Mouse (Mus musculus): ENCODE results near the gene Sorcs3.

The Sorcs3 gene

DNA sequence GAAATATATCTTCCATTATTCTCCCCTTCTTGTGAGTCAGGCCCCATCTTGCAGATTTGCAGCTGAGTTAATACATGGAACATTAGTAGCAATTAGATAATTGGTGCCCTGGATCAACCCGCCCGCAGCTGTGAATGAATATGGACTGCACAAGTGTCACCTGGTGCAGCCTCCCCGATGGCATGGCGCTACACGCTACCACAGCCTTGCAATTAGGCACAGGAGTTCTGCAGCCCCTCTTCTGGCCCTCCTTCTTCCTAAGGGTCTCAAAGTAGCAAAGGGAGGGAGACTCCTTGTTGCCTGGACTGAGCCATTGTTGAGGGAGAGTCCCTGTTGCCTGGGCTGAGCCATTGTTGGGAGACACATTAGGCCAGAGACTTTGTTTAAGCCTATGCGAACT, 76.4 kb downstream of the Sorcs3 start:
- DNase-seq (ENCODE audit: extremely low read depth, insufficient read length, low spot score) = no peak

DNA sequence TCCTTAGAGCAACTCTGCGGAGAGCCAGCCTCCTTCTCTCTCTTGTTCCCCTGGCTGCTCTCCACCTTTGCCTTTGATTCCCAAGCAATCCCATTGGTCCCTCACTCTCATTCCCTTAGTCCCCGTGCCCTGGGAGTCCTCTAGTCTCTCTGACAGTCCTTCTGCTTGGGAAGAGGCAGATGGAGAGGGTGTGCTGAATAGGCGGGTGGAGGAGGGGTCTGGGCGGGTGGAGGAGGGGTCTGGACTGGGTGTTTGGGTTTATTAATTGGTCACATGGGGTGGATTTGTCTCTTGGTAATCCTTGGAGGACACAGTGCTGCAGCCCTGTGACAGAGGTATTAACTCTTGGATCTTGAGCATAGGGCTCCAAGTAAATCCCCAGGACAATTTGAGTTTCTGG, 77.4 kb downstream of the Sorcs3 start:
- DNase-seq (ENCODE audit: extremely low read depth, insufficient read length, low spot score) = no peak

DNA sequence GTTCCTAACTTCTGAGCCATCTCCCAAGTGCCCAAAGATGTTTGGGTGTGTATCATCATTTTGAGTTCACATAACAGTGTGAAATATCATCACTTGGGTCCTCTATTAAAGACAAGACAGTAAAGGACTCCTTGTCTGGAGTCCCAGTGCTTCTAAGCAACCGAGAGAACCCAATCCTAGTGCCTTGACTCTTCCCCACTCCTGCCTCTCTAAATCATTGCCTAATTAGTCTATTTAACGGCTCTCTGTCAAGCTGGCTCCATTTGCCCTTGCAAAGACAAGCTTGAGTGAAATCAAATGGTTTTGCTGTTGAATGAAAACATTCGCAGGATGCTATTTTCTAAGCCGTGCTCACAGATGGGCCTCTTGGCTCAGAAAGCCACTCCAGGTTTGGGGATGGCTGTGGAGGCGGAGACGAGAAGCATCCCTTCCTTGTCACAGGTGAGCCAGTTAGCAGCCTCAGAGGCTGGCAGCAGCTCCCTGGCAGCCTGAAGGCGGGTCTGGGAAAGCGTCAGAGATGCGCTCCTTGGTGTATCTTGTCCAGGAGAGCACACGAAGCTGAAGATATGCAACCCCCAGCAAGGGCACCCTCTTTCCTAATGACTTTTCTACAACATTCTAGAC, 79.9 kb downstream of the Sorcs3 start:
- no peak for DNase-seq (ENCODE audit: extremely low read depth, insufficient read length, low spot score)

DNA sequence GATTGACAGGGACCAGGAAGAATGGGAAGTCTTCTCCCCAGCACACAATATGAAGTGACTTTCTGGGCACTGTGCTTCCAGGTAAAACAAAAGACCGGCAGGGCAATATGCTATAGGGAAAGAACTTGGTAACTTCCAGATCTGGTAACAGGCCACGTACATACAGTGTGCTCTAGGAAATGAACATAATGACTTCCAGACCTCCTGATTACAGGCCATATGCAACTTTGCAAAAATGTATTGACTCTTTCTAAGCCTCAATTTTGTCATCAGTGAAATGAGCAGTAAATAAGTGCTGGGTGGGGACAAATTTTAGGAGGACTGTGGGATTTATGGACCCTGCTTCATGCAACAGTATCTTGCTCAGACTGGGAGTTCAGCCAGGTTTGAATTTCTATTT, 88.4 kb downstream of the Sorcs3 start:
- DNase-seq (ENCODE audit: extremely low read depth, insufficient read length, low spot score) = no peak

DNA sequence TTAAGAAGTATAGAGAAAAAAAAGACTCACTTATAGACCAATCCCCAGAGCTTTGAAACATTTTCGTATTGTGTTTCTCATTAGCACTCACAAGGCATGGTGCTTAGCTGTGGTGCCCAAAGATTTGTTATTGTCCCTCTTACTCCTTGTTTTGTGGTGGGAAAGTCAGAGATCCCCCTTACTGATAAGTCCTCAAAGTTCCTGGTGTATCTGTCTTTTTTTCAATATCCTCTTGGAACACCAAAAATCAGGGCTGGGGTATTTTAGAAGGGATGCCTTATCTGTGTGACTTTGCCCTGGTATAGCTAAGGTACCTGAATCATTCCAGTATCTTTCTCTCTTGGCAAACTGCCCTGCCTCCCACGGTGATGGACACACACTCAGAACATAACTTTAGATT, 92.6 kb downstream of the Sorcs3 start:
- no peak for DNase-seq (ENCODE audit: extremely low read depth, insufficient read length, low spot score)

DNA sequence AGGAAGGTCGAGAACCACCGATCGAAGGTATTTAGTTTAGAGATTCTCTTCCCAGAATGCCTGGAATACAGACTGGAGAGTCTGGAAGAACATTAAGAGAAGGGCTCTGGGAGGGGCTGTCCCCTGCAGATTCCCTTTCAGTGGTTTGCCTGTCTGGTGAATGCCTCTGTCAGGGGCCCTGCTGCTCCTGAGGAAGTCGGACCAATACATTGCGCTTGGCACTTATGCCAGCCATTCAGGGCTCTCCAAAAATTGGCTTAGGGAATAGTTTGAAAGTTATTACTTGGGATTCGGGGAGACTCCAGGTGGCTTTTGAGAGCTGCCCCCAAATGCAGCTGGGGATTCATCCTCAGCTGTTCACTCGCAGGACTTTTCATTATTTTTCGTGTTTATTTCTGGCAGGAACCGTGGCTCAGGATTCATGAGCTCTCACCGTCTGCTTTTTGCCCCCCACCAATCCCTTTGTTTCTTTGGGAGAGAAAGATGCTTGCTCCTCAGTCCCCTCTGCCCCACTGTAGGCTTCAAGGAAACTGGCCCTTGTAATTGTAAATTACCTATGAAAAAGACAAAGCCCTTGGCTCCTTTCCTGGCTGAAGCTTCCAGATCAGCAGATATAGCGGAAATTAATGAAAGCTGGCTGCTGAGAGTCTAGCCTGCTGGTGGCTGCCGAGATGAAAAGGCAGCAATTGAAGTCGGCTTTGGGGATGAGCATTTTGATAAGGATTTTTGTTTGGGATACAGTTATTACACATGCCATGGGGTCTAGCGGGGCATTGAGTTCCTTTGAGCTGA, 94.8 kb downstream of the Sorcs3 start:
- no peak for DNase-seq (ENCODE audit: extremely low read depth, insufficient read length, low spot score)

DNA sequence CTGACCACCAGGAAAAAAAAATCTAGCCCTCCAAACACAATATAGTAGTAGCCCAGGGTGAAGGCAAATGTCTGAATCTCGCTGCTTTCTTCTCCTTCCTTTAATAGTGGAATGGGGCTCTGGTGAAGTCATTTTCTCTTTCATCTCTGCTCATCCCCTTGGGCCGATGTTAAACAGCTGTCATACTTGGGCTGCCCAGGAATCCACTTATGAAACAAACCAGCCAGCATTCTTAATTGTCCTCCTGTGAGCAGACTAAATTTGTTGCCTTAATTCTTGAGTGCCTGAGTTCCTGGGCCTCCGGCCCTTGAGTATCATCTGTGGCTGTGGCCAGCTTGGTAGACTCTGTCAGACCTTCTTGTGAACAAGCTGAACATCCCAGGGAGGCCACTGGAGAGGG, 95.5 kb downstream of the Sorcs3 start:
- no peak for DNase-seq (ENCODE audit: extremely low read depth, insufficient read length, low spot score)

DNA sequence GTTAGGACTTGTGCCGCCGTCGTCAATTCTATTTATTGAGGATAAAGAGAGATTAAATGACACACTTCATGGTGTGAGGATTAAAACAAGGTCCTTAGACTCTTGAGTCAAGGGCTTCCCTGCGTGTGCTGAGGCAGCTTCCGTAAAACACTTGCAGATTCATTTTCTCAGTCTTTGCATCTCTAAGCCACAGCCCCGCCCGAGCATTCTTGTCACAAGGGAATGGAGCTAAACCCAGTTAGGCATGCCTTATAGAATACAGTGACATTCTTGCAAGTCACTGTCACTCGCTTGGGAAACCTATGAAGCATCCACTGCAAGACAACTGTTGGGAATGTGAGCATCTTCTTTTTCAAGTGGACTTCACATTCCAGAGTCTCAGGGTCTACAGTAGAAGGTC, 102.5 kb downstream of the Sorcs3 start:
- DNase-seq (ENCODE audit: extremely low read depth, insufficient read length, low spot score) = no peak

DNA sequence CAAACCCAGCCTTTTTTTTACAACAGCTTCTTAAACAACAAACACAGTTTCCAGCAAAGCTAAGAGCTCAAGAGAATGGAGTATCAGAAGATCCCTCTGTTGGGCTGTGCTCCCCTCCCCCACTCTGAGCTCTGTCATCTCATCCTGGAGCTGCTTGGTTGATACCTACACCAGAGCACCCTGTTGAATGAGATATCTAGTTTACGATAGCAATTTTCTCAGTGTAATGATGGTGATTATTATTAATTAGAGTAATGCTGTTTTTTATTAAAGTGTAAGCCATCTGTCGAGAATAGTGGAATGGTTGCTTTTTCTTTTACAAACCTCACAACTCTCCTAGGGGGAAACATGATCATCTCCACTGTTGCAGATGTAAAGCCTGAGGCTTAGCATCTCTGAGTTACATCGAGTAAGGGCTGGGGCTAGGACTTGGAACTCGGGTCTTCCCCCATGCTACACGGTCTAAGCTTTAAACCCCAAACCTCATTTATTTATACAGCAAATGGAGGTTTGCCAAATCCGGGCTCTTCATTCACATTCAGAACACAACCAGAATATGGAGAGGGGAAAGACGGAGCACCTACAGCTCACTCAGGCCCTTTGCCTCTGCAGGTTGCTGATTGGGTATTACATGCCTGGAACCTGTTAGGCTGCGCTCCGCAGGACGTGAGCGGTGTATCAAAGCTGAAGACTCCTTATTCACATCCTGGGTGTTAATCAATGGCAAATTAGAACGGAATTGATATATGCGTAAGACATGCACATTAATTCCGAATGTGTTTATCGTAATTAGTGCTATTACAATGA, 103.9 kb downstream of the Sorcs3 start:
- DNase-seq (ENCODE audit: extremely low read depth, insufficient read length, low spot score) = no peak

DNA sequence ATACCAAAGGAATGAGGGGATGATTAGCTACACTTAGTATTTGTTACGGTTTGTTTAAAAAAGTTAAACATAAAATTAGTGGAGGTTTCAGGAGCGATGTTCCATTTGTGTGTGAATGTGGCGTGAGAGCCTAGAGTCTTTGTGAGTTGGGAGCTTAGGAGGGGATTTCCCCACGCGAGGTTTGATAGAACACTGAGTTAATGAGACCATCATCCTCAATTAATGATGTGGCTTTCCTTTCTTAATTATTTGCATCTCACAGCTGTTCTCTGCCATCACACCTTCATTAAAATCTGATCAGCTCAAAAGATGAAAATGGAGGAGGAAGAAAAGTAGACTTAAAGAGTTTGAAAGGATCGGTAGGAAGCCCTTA, 104.5 kb downstream of the Sorcs3 start:
- DNase-seq (ENCODE audit: extremely low read depth, insufficient read length, low spot score) = no peak

DNA sequence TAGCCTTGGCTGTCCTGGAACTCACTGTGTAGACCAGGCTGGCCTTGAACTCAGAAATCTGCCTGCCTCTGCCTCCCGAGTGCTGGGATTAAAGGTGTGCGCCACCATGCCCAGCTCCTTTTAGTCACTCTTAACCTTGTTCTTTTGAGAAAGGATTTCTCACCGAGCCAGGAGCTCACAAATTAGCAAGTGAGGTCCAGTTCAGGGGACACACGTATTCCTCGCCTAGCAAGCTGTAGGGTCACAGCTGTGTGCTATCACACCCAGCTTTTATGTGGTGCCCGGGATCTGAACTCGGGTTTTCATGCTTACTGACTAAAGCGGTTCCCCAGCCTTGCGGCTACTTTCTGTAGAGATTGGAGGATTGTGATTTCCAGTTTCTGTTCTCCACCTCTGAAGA, 108.0 kb downstream of the Sorcs3 start:
- DNase-seq (ENCODE audit: extremely low read depth, insufficient read length, low spot score) = no peak

DNA sequence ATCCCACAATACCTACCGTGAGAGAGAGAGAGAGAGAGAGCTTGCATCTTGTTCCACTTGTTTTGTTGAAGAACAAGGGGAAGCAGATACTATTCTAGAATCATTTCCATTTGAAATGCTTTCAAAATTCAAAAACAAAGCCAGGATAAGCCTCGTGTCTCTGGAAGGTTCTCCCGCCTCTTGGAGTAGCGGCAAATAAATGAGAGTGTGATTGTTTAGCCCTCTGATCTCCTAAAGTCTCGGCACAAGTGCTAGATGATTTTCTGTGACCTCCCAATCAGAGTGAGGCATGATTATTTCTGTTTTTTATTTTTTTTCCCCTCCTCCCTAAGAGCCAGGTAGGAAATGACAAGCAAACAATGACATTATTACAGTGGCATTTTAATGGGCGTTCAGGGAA, 121.3 kb downstream of the Sorcs3 start:
- DNase-seq (ENCODE audit: extremely low read depth, insufficient read length, low spot score) = no peak

DNA sequence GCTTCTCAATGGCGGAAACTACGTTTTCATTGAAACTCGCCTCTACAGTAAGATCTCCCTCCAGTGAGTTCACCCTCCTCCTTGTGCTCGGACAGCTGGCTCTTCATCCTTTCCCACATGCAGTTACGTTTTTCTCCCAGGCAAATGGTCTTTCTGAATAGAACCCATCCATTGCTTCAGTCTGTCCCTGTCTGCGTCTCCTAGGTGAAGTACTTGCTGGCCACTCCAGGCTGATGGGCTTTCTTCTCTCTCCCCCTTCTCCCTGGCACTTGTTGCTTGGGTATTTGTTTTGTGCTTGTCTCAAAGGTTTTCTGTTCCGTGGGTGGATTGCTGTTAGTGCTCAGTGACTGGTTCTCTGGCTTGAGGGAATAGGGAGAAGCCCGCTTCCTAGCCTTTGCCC, 122.3 kb downstream of the Sorcs3 start:
- DNase-seq (ENCODE audit: extremely low read depth, insufficient read length, low spot score) = no peak

DNA sequence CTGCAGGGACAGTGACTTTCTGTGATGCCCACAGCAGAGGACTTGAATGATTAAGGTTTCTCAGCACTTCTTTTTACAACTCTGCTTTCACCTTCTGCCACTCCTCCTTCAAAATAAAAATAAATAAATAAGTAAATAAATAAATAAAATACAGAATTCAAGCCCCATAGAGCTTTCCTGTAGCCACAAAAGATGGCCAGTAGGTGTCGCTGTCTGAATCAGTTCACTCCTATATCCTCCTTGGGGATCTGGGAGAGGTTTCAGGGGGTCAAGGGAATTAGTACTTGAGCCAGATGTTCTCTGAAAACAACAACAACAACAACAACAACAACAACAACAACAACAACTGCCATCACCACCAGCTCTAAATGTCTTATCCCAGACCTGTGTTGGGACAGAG, 125.8 kb downstream of the Sorcs3 start:
- no peak for DNase-seq (ENCODE audit: extremely low read depth, insufficient read length, low spot score)

DNA sequence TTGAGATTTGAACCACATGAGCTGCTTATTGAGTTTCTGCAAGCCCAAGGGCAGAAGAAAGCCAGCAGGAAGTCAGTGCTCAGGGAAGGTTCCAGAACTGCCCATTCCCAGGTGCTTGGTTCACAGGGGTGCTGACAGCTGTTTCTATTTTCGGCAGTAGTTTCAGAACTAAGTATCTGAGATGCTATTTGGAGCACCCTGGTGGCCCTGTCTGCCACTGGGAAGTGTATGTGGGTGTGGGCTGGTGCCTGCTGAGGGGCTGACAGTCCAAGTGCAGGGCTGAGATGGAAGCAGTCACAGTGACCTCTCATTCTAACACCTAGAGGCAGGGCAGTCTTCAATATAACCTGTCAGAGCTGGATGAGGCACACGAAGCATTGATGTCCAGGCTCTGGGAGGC, 127.3 kb downstream of the Sorcs3 start:
- DNase-seq (ENCODE audit: extremely low read depth, insufficient read length, low spot score) = no peak

DNA sequence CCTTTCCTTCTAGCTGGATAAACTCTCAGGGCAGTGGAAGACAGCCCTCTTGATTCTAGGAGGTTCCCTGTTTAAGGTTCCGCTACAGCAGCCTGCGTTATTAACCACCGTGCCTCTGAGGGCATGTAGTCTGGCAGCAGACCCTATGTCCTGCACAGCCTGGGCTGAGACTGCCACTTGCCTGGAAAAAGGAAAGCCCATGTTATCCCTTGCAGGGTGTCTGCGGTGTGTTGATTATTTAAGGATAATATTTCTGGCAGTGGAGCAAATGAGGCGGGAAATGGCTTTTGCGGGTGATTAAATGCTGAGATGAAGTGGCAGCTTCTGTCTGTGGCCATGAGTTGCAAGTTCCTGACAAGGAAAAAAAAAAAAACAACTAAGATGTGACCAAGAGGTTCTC, 131.6 kb downstream of the Sorcs3 start:
- DNase-seq (ENCODE audit: extremely low read depth, insufficient read length, low spot score) = no peak

DNA sequence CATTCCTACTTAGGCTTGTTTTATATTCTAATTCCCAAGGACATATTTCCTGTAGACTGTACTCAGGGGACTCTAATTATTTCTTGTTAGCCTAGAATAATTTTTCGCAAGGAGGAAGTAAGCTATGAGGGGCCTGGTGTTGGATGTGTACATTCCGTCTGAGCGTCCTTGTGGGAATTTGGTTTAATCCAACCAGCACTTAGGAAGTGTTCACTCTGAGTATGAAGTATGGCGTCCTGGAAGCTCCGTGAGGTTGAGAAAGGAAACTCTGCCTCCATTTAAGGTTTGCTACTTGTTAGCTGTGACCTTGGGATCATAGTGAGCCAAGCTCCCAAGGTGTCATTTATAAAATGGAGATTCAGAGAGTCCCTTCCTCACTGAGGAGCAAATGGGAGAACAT, 132.3 kb downstream of the Sorcs3 start:
- DNase-seq (ENCODE audit: extremely low read depth, insufficient read length, low spot score) = no peak

DNA sequence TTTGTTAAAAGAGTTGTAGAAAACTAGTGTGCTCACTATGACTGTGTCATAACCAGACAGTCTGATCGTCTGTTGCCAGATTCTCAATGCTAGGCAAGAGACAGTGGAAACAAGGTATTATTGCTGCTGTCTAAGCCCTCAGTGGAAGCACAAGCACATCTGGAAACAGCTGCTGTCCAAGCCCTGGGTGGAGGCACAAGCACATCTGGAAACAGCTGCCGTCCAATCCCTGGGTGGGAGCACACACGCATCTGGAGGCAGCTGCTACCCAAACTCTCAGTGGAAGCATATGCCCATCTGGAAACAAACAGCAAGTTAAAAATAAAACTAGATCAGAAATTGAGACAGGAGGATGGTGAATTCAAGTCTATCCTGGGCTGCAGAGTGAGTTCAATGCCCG, 136.9 kb downstream of the Sorcs3 start:
- DNase-seq (ENCODE audit: extremely low read depth, insufficient read length, low spot score) = no peak

DNA sequence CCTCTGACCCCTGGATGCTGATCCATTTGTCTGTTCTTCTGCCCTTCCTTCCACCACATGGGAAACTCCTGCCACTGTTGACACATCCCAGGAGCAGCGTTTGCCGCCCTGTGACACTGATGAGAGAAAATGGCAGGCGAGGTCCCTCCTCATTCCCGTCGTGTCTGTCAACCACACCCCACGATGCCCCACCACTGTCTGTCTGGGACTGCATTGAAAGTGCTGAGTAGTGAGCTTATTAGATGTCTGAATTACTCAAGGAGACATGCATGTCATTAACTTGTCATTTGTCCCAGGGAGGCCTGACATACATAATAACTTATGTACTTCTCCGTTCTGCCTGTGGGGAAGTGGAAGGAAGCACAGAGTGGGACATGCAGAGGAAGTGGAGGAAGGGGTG, 137.6 kb downstream of the Sorcs3 start:
- DNase-seq (ENCODE audit: extremely low read depth, insufficient read length, low spot score) = no peak

DNA sequence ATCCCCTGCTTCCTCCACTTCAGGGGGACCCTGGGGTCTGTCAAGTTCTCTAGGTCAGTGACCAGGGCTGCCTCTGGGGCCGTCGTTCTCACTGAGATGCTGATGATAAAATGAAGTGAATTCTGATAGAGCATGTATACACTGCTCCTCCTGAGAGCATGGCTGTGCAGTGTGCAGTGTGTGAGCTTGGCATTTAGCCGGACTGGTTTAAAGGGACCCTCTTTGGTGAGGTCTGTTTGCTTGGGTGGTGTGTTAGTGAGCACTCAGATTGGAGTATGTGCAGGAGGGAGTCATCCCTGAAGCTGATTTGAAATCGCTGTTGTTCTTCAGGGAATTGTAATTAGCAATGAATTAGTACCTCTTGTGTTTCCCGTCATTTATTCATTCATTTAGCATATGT, 141.3 kb downstream of the Sorcs3 start:
- DNase-seq (ENCODE audit: extremely low read depth, insufficient read length, low spot score) = no peak

DNA sequence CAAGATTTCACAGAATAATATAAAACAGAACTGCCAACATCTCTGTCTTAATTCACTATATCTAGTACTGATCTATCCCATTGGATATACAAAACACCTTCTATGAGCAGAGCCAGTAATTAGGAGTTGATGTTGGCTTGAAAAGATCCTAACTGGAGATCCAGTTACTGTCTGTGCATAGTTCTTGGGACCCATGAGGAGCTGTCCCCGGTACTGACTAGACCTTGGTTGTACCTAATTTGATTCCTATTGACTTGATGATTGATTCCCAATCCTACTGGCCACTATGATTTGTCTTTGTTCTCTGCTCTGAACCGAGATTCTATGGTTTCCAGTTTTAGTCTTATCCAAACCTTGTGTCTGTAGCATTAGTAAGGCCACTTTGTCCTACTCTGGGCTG, 151.0 kb downstream of the Sorcs3 start:
- no peak for DNase-seq (ENCODE audit: extremely low read depth, insufficient read length, low spot score)

DNA sequence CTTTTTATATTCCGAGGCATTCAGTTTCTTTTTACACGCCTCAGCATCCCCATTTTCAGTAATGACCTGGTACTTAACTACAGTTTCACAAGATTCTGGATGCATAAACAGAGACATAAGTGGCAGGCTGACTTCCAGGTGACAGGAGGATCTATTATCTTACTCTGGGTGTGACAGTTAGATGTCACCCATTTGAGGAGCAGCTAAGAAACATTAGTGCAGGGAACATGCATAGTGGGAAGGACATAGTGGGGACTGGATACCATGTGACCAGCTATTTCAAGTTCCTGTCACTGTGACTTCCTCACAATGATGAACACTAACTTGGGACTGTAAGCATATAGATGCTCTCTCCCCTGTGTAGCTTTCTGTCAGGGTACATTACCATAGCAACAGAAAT, 156.3 kb downstream of the Sorcs3 start:
- DNase-seq (ENCODE audit: extremely low read depth, insufficient read length, low spot score) = no peak

All from 3134 (cell line).